Mouse (Mus musculus) lung, adult 18-20 months (tissue): ENCODE results near the gene Oxld1.
"Not testable (repeated sequence)": the region's sequence is repeated elsewhere in the genome, so short reads cannot be mapped to it uniquely, and the experiment has no call there.

ENCODE experiments used
- DNase-seq, 2 experiments: peaks; one replicate each; pipeline ENCODE4 v3.0.0; 2022; ENCODE audit warnings: mixed read lengths in 2 of 2

Gene Oxld1

DNA sequence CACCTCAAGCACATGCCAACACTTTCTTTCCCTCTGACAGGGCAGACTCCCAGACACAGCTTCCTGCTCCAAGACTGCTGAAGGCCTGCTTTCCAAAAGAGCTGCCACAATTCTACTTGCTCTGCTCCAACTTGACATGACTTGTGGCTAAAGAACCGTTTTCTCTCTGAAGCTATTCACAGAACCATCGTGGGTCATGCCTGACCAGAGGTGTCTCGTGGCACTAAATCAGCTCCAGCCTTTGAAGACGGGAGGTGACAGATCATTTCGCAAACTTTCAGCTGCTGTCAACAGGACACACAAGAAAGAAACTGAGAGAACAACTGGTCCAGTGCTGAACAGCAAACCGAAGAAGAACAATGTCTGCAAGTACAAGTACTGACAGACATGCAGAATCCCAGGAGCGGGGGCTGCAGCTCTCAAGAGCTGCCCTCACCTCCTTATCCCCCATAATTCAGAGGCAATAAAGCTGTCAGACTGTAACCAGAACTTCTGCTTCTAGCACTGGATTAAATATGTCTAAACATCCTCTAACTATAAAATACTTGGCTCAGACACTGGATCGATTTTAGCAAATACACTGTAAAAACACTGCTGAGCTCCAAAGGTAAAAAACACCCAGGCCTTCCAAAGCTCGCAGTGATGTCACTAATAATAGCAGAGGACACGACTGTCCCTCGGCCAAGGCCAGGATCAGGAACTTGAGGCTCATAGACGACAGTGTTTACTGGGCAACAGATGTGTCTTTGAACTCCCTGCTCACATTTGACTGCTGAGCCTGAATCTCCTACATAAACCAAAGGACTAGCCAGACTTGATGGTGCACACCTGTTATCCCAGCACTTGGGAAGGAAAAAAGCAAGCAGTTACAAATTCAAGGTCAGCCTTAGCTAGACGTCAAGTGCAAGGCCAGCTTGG lies 35.0 kb downstream of the Oxld1 start:
- no peak for DNase-seq

DNA sequence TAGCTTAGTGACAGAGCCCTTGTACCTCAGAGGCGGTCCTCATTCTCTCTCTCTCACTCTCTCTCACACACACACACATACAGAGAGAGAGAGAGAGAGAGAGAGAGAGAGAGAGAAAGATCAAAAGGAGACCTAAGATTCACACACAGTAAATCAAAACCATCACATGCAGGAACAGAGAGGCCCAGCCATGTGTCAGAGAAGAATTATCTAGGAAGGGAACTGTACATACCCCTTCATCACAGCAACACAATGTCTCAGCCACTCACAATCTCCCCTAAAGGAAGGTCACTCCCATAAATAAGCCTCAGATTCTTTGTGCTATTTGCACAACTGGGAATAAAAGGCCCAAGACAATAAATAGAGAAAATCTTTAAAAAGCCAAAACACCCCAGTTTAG lies 39.3 kb downstream of the Oxld1 start:
- DNase-seq = no peak

GRCm38 (mm10) chr11:120417852-120418251 lies 40.0 kb downstream of the Oxld1 start:
- no peak for DNase-seq

GRCm38 (mm10) chr11:120413621-120414020 lies 44.2 kb downstream of the Oxld1 start:
- DNase-seq = not testable (repeated sequence)
